Mouse (Mus musculus) c-Kit-positive CD71-negative TER-119-negative erythroid progenitor cells, embryonic 14.5 days (primary cell): ENCODE data around the gene Rai1.

Experiments
- DNase-seq: peaks from one replicate; pipeline ENCODE4 v3.0.0-alpha.2; 2013; ENCODE audit warnings: low read depth

Rai1 gene

GRCm38 (mm10) chr11:60104810-60105592 lies at the start of gene Rai1:
Gene Rai1, plus strand, starts transcription at chr11:60105013.
- no peak for DNase-seq

DNA sequence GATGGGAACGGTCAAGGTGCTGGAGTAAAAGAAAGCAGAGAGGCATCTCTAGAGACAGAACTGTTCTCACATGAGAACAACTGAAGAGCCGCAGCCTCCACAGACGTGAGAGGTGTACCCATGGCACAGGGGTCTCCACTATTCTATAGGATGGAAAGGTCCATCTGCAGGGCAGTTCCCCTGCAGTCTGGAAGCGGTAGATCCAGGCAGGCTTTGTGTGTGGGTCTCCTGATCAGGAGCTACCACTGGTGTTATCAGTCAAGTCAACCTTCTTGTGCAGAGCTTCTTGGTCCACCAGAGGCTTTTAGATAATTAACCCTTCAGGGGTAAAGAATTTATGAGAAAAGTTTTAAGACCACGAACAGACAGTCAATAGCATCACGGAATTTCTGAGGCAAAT lies 48.3 kb upstream of the Rai1 start:
- no peak for DNase-seq

GRCm38 (mm10) chr11:60057987-60058386 lies 46.8 kb upstream of the Rai1 start:
- no peak for DNase-seq

GRCm38 (mm10) chr11:60058441-60058840 lies 46.4 kb upstream of the Rai1 start:
- DNase-seq: no peak

DNA sequence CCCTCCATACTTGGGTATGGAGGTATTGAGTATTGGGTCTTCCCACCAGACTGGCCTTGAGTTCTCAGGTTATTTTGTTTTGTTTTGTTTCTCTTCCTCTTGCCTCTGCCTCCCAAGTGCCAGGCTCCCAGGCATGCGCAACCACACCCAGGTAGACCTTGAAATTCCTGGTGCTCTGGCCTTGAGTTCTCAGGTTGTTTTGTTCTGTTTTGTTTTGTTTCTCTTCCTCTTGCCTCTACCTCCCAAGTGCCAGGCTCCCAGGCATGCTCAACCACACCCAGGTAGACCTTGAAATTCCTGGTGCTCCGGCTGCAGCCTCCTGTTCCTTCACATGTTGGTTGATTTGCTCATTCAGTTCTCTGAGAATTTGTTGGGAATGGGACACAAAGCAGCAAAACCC lies 44.8 kb upstream of the Rai1 start:
- DNase-seq: no peak

DNA sequence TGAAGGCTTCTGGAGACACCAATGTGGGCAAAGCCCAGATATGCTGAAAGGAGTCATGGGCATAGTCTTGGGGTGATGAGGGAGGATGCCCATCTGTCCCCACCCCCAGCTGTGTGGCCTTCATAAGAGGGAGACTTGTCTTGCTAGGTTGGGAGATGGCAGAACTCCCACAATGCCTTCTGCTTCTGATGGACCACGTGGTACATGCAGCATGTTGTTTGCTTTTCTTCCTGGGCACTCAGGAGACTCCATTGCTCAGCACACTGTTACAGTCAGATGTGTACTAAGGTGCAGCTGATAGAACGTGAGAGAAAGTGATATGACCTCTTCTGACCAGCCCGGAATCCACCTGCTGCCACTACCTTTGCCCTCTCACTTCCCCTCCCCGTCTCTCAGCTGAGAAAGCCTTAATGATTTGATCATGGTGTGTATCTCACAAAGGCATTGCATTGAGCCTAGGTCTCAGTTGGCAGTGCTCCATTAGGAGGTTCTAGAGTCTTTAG lies 43.3 kb upstream of the Rai1 start:
- no peak for DNase-seq

DNA sequence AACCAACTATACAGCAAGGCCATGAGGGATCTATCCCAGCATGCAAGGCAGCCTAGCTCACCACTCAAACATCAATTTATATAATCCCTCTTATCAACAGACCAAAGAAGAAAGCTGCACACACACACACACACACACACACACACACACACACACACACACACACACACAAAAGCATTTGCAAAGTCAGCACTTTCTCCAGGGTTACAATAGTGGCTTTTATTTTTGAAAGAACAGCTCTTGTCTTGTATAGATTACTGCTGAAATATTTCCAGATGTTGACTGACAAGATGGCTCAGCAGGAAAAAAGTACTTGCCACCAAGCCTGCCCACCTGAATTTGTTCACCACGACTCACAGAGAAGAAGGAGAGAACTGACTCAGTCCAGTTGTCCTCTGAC lies 39.5 kb upstream of the Rai1 start:
- no peak for DNase-seq

- DNase-seq: no peak
Observed at GRCm38 (mm10) chr11:60067646-60068045, 37.2 kb upstream of the Rai1 start.

- no peak for DNase-seq
Observed at GRCm38 (mm10) chr11:60068631-60069030, 36.2 kb upstream of the Rai1 start.

GRCm38 (mm10) chr11:60070599-60070998 lies 34.2 kb upstream of the Rai1 start:
- peak; percentile 48 for DNase-seq

GRCm38 (mm10) chr11:60071221-60071620 lies 33.6 kb upstream of the Rai1 start:
- DNase-seq: no peak

GRCm38 (mm10) chr11:60073121-60073520 lies 31.7 kb upstream of the Rai1 start:
- DNase-seq: no peak

DNA sequence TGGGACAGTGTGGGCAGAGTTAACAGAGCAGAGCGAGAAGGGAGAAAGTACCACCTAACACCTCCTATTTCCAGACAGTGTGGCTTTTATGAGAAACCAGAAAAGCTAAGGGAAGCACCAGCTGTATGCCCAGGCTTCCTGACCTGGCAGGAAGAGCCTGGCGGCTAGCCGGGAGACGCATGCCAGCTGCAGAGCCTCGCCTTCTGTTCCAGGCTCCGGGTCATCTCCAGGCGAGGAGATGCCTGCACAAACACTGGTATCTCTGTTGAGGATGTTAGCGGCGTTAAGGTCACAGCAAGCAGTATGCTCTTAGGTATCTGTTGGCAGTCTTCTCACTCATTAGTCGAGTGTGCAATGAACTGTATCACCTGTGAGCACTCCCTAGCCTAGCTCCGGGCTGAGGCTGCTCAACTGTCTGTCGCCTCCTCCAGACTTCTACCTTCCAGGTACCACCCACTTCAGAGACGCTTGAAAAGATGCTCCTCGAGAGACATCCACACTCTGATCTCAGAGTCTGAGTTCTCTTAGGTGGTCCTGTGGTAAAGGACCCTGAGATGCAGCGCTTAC lies 30.8 kb upstream of the Rai1 start:
- DNase-seq: no peak

GRCm38 (mm10) chr11:60076183-60076582 lies 28.6 kb upstream of the Rai1 start:
- DNase-seq: no peak

- peak; percentile 82 for DNase-seq
Observed at GRCm38 (mm10) chr11:60076790-60077189, 28.0 kb upstream of the Rai1 start.

GRCm38 (mm10) chr11:60084589-60084988 lies 20.2 kb upstream of the Rai1 start:
- DNase-seq: no peak

DNA sequence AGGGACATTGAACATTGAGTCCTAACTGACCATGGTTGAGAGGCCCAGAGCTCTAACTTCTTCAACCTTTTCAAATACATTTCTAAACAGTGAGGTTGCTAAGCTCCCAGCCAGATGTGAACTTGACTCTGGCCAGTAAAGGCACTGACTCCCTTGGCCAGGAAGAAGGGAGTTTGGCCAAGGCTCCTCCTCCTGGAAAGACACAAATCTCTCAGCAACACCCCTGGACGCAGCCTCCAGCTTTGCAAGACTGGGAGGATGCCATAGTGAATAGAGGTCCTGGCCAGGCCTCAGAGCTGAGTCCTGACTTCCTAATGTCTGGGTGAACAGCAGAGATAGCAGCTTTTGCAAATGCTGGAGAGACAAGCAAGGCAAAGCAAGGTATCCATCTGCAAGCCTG lies 18.1 kb upstream of the Rai1 start:
- no peak for DNase-seq

GRCm38 (mm10) chr11:60088947-60089346 lies 15.9 kb upstream of the Rai1 start:
- no peak for DNase-seq

DNA sequence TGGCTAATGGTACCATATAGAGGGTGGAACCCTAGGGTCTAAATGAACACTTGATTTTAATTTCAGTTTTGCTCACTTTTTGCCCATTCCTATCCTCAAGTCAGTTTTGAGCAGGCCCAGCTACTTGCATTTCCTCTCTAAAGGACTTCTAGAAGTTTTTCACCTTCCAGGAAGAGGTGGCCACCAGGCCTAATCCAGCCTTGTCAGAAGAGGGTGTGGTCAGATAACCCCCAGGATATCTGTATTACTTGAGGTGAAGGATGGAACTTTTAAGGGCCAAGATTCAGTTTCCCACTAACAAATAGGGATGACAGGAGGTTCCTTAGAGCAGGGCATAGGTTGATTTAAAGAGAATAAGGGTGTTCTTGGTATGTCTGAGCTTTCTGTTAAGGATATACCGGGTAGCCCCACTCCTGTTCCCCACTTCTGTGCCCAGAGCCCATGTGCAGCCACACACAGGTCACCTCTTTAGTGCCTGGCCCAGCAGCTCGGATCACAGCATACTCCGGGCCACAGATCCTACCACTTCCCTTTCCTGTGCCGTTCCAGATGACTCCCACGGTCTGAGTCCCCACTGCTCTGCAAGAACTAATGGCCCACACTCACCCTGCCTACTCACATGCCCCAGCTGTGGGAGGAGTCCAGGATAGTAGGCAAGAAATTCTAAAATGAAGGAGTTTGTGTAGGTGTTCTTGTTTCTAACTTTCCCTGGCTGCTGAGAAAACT lies 14.0 kb upstream of the Rai1 start:
- no peak for DNase-seq

- no peak for DNase-seq
Observed at GRCm38 (mm10) chr11:60091422-60091761, 13.4 kb upstream of the Rai1 start.

DNA sequence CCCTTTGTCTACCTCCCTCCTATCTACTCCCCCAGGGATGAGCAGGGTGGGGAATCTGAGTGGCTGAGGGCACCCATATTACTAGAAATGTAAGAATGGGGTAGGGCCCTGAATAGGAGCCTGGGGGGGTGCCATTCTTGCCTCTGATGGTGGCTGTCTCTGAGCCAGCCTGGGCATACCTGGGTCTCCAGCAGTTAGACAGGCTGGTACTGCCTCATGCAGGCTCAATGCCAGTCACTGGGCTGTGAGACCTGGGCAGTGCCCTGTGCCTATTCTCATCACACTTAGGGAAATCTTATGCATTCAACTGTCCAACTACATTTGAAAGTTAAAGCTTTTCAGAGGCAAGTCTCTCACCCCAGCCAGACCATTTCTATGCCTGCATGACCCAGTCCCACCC lies 11.6 kb upstream of the Rai1 start:
- no peak for DNase-seq

- no peak for DNase-seq
Observed at GRCm38 (mm10) chr11:60093984-60094587, 10.7 kb upstream of the Rai1 start.
